Mouse (Mus musculus) spleen, adult 2 months (tissue): ENCODE measurements around the gene Iqschfp.

Experiments used
- CTCF ChIP-seq: fragments of 200-500 bp; IDR thresholded peaks from 2 replicates; pipeline ENCODE4 v1.5.1; 2011; ENCODE audit warnings: mild to moderate bottlenecking, inconsistent platforms; ENCODE audit not compliant: insufficient read depth, insufficient read length, insufficient replicate concordance; ENCODE audit errors: extremely low read depth
- POLR2A ChIP-seq: fragments of 200-500 bp; IDR thresholded peaks from 2 replicates; pipeline ENCODE4 v1.6.1; 2011; ENCODE audit warnings: low read depth, low read length, inconsistent platforms

GRCm38 (mm10) chr3:68351461-68351860 lies 459.4 kb downstream of the Iqschfp start:
- no peak for TF ChIP-seq CTCF
- no peak for TF ChIP-seq POLR2A
